8 mouse cellular contexts compared by ENCODE assay signal in genomic region chr12:106115070-106115891, GRCm38 (mm10).
DNase-seq lines count a peak whose midpoint lies in the region; ATAC-seq and TF ChIP-seq lines count a peak whose summit lies in the region.
"Had no signal": no experiment of that assay in that cellular context is flagged by ENCODE, and none has a peak within 500 bp of the region (broad histone marks: within the 10 kb centered on the region; RNA-seq: fewer than 3 reads in every experiment).

No protein-coding gene starts in this region.

- no peaks in the 10 kb centered on the region for H3K4me1 ChIP-seq in lung, embryonic 14.5 days (ENCODE audit: insufficient read depth)
- peaks cover 31% of the 10 kb centered on the region for H3K4me1 ChIP-seq in hindbrain, embryonic 13.5 days (replicated peaks)
- peaks cover 13% of the 10 kb centered on the region for H3K4me1 ChIP-seq in midbrain, embryonic 15.5 days
- H3K4me1 ChIP-seq: limb, embryonic 15.5 days had no signal

- H3K9ac ChIP-seq in lung, embryonic 14.5 days, result no peak overlapping the region
- no peak overlapping the region for H3K9ac ChIP-seq in hindbrain, embryonic 13.5 days
- no peak overlapping the region for H3K9ac ChIP-seq in midbrain, embryonic 15.5 days
- H3K9ac ChIP-seq: limb, embryonic 15.5 days had no signal

- no peaks in the 10 kb centered on the region for H3K9me3 ChIP-seq in lung, embryonic 14.5 days (ENCODE audit: low read depth, low read length)
- H3K9me3 ChIP-seq in hindbrain, embryonic 13.5 days, result no peaks in the 10 kb centered on the region
- H3K9me3 ChIP-seq in midbrain, embryonic 15.5 days, result no peaks in the 10 kb centered on the region
- H3K9me3 ChIP-seq: limb, embryonic 15.5 days had no signal

- H3K27ac ChIP-seq in lung, embryonic 14.5 days (ENCODE audit: low read depth), result no peak overlapping the region
- H3K27ac ChIP-seq in hindbrain, embryonic 13.5 days, result no peak overlapping the region
- no peak overlapping the region for H3K27ac ChIP-seq in midbrain, embryonic 15.5 days
- H3K27ac ChIP-seq: limb, embryonic 15.5 days had no signal

- no peaks in the 10 kb centered on the region for H3K27me3 ChIP-seq in lung, embryonic 14.5 days (ENCODE audit: insufficient read depth, low read length)
- H3K27me3 ChIP-seq in hindbrain, embryonic 13.5 days, result no peaks in the 10 kb centered on the region
- H3K27me3 ChIP-seq in midbrain, embryonic 15.5 days (replicated peaks), result no peaks in the 10 kb centered on the region
- H3K27me3 ChIP-seq: limb, embryonic 15.5 days had no signal

- WGBS in lung, embryonic 14.5 days, result 23% methylated on average over 6 of the region's 6 CpGs
- WGBS in hindbrain, embryonic 13.5 days, result 23% methylated on average over 6 of the region's 6 CpGs
- 40% methylated on average over 6 of the region's 6 CpGs for WGBS in midbrain, embryonic 15.5 days

- no peaks in the 10 kb centered on the region for H3K36me3 ChIP-seq in lung, embryonic 14.5 days (ENCODE audit: insufficient read depth)
- H3K36me3 ChIP-seq in hindbrain, embryonic 13.5 days, result no peaks in the 10 kb centered on the region
- no peaks in the 10 kb centered on the region for H3K36me3 ChIP-seq in midbrain, embryonic 15.5 days (replicated peaks)
- H3K36me3 ChIP-seq: limb, embryonic 15.5 days had no signal

- DNase-seq in lung, embryonic 14.5 days, result peak; percentile 86
- DNase-seq in lung, adult 18-20 months, result no peak
- peak; percentile 59 for DNase-seq in adrenal gland, postnatal 25 days
- peak; percentile 84 for DNase-seq in mesoderm, embryonic 11.5 days (ENCODE audit: low read depth, low spot score)
- DNase-seq in cerebellum, adult 8-10 months, result no peak

- H3K4me2 ChIP-seq in lung, embryonic 14.5 days, result no peak overlapping the region
- H3K4me2 ChIP-seq in hindbrain, embryonic 13.5 days, result no peak overlapping the region
- no peak overlapping the region for H3K4me2 ChIP-seq in midbrain, embryonic 15.5 days
- H3K4me2 ChIP-seq: limb, embryonic 15.5 days had no signal

- H3K4me3 ChIP-seq in lung, embryonic 14.5 days (ENCODE audit: low read depth, low read length), result no peak overlapping the region
- no peak overlapping the region for H3K4me3 ChIP-seq in hindbrain, embryonic 13.5 days
- H3K4me3 ChIP-seq in midbrain, embryonic 15.5 days, result no peak overlapping the region
- H3K4me3 ChIP-seq: limb, embryonic 15.5 days had no signal

- TF ChIP-seq CTCF in lung, embryonic 14.5 days (IDR thresholded peaks at IDR 0.05; ENCODE audit: low read depth), result no peak

- no peak for ATAC-seq in lung, embryonic 14.5 days (ENCODE audit: insufficient read depth)
- ATAC-seq in hindbrain, embryonic 13.5 days (ENCODE audit: low FRiP score), result peak; percentile 4; the same call in 1 of the 2 replicates
- no peak for ATAC-seq in midbrain, embryonic 15.5 days (replicated peaks)

Comparison
In these comparisons a context has a peak if more than half of its experiments do, and no peak if none do; other contexts are left out.
1. DNase-seq: peak in lung, embryonic 14.5 days (single experiment), adrenal gland, postnatal 25 days (single experiment) and mesoderm, embryonic 11.5 days (single experiment); none in lung, adult 18-20 months (0 of 2) and cerebellum, adult 8-10 months (single experiment).